Mouse (Mus musculus): Measurements from ENCODE around the gene Gm10318.

DNA sequence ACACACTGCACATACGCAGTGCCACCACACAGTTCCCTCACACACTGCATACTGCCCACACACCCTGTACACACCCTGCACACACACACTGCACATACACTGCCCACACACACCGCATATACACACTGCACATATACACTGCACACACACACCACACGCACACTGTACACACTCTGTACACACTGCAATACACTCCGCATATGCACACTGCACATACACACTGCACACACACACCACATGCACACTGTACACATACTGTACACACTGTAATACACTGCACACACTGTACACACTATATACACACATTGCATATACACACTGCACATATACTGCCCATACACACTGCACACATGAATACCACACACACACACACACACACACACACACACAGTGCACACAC is 34.1 kb upstream of the Gm10318 start:
- TF ChIP-seq CTCF (IDR thresholded peaks at IDR 0.05; ENCODE audit: control insufficient read depth, insufficient read depth, insufficient read length) (no peak), USF1 (IDR thresholded peaks at IDR 0.05; ENCODE audit: low read depth) (no peak)
